In genomic region chr17:91657036-91657435, GRCm38 (mm10) we compare ENCODE assay signal across 16 mouse cellular contexts.
"Had no signal": no experiment of that assay in that cellular context is flagged by ENCODE, and none has a peak within 500 bp of the region (broad histone marks: within the 10 kb centered on the region; RNA-seq: fewer than 3 reads in every experiment).

No protein-coding gene starts in this region.

- DNase-seq: kidney, adult 2 months; kidney, postnatal 14 days; liver; liver, embryonic 13.5 days; lung, adult 2 months; lung, postnatal 10 days; lung, postnatal 4 days; right cerebral cortex, postnatal 14 days; thymus, adult 2 months; thymus, postnatal 25 days had no signal

- H3K4me3 ChIP-seq: kidney, embryonic 15.5 days; left cerebral cortex, adult 2 months; limb, embryonic 12.5 days; liver, embryonic 13.5 days; neural tube, embryonic 12.5 days; stomach, embryonic 15.5 days had no signal

- H3K27me3 ChIP-seq: kidney, embryonic 15.5 days; limb, embryonic 12.5 days; liver, embryonic 13.5 days; neural tube, embryonic 12.5 days; stomach, embryonic 15.5 days had no signal

- H3K4me2 ChIP-seq: kidney, embryonic 15.5 days; limb, embryonic 12.5 days; liver, embryonic 13.5 days; neural tube, embryonic 12.5 days; stomach, embryonic 15.5 days had no signal

- H3K9me3 ChIP-seq: kidney, embryonic 15.5 days; limb, embryonic 12.5 days; liver, embryonic 13.5 days; neural tube, embryonic 12.5 days; stomach, embryonic 15.5 days had no signal

- H3K9ac ChIP-seq: kidney, embryonic 15.5 days; limb, embryonic 12.5 days; liver, embryonic 13.5 days; neural tube, embryonic 12.5 days; stomach, embryonic 15.5 days had no signal

- ATAC-seq: intestine, embryonic 16.5 days had no signal

- H3K27ac ChIP-seq: kidney, embryonic 15.5 days; left cerebral cortex, adult 2 months; limb, embryonic 12.5 days; liver, embryonic 13.5 days; neural tube, embryonic 12.5 days; stomach, embryonic 15.5 days had no signal

- H3K36me3 ChIP-seq: kidney, embryonic 15.5 days; limb, embryonic 12.5 days; liver, embryonic 13.5 days; neural tube, embryonic 12.5 days; stomach, embryonic 15.5 days had no signal

- H3K4me1 ChIP-seq: kidney, embryonic 15.5 days; limb, embryonic 12.5 days; liver, embryonic 13.5 days; neural tube, embryonic 12.5 days; stomach, embryonic 15.5 days had no signal
